Mouse (Mus musculus) myocyte (in vitro differentiated cells): ENCODE measurements at regions not wholly inside any gene's neighbourhood (a gene's known extent, or its start where the extent isn't known, plus 50 kb on each side); places are given as distances from the start of the nearest gene placed in this dataset.

Experiments
- H3K27me3 ChIP-seq: one replicate; pipeline ENCODE4 v1.6.1; 2011; ENCODE audit not compliant: control insufficient read depth, insufficient read depth, insufficient read length
- H3K36me3 ChIP-seq: one replicate; pipeline ENCODE4 v1.6.1; 2011; ENCODE audit not compliant: control insufficient read depth, insufficient read depth
- H3K4me2 ChIP-seq: one replicate; pipeline ENCODE4 v1.6.1; 2011; ENCODE audit warnings: low read depth, control low read depth
- H3K4me3 ChIP-seq: one replicate; pipeline ENCODE4 v1.5.1; 2011; ENCODE audit warnings: mild to moderate bottlenecking, control low read depth, moderate library complexity
- H3K79me2 ChIP-seq: one replicate; pipeline ENCODE4 v1.6.1; 2011; ENCODE audit not compliant: control insufficient read depth, insufficient read depth
- H3ac ChIP-seq: one replicate; pipeline ENCODE4 v1.6.1; 2011; ENCODE audit not compliant: control insufficient read depth, insufficient read length
- CEBPB ChIP-seq: IDR thresholded peaks from 2 replicates; pipeline ENCODE4 v1.6.1; 2011; ENCODE audit warnings: mild to moderate bottlenecking, moderate library complexity; ENCODE audit not compliant: poor library complexity, insufficient read depth, severe bottlenecking
- E2F4 ChIP-seq: IDR thresholded peaks from one replicate; pipeline ENCODE4 v1.6.1; 2011; ENCODE audit warnings: mild to moderate bottlenecking, control low read depth, moderate library complexity; ENCODE audit not compliant: insufficient read depth
- MAX ChIP-seq: IDR thresholded peaks from one replicate; pipeline ENCODE4 v1.6.1; 2011; ENCODE audit warnings: low read depth, mild to moderate bottlenecking, control low read depth
- MYOD1 ChIP-seq, 3 experiments: IDR thresholded peaks; one replicate each; pipeline ENCODE4 v1.6.1; 2011; ENCODE audit warnings: control low read depth in 2 of 3, low read depth in 2 of 3, mild to moderate bottlenecking in 2 of 3, moderate library complexity in 1 of 3; ENCODE audit not compliant: insufficient read length in 2 of 3, control insufficient read depth in 1 of 3
- MYOG ChIP-seq, 3 experiments: IDR thresholded peaks; one replicate each; pipeline ENCODE4 v1.6.1; 2011; ENCODE audit warnings: control low read depth in 2 of 3, low read depth in 2 of 3, mild to moderate bottlenecking in 2 of 3; ENCODE audit not compliant: insufficient read length in 2 of 3, control insufficient read depth in 1 of 3, insufficient read depth in 1 of 3
- POLR2A ChIP-seq: IDR thresholded peaks from one replicate; pipeline ENCODE4 v1.6.1; 2011; ENCODE audit warnings: low read depth, mild to moderate bottlenecking, control low read depth, moderate library complexity; ENCODE audit not compliant: insufficient read length
- POLR2AphosphoS2 ChIP-seq: IDR thresholded peaks from one replicate; pipeline ENCODE4 v1.6.1; 2011; ENCODE audit warnings: low read depth, control low read depth; ENCODE audit not compliant: insufficient read length
- REST ChIP-seq: IDR thresholded peaks from one replicate; pipeline ENCODE4 v1.6.1; 2011; ENCODE audit warnings: mild to moderate bottlenecking, control low read depth, moderate library complexity; ENCODE audit not compliant: insufficient read depth, insufficient read length
- SRF ChIP-seq: IDR thresholded peaks from one replicate; pipeline ENCODE4 v1.6.1; 2011; ENCODE audit warnings: low read depth; ENCODE audit not compliant: control insufficient read depth, insufficient read length
- TCF12 ChIP-seq: IDR thresholded peaks from one replicate; pipeline ENCODE4 v1.6.1; 2011; ENCODE audit warnings: mild to moderate bottlenecking, control low read depth; ENCODE audit not compliant: poor library complexity, insufficient read depth, severe bottlenecking
- TCF3 ChIP-seq: IDR thresholded peaks from one replicate; pipeline ENCODE4 v1.6.1; 2011; ENCODE audit warnings: low read depth, control low read depth; ENCODE audit not compliant: insufficient read length
- USF1 ChIP-seq: IDR thresholded peaks from one replicate; pipeline ENCODE4 v1.6.1; 2011; ENCODE audit warnings: low read depth, mild to moderate bottlenecking, control low read depth, moderate library complexity

- H3ac ChIP-seq = no peak overlapping the region
- TF ChIP-seq MYOD1 (IDR thresholded peaks at IDR 0.05; ENCODE audit: control insufficient read depth in 1 of 3, insufficient read length in 2 of 3, low read depth in 2 of 3) (no peak), MAX (no peak), POLR2A (no peak), E2F4 (no peak), SRF (no peak), USF1 (no peak), TCF3 (no peak), TCF12 (no peak), POLR2AphosphoS2 (no peak), CEBPB (no peak), MYOG (IDR thresholded peaks at IDR 0.05; ENCODE audit: control insufficient read depth in 1 of 3, insufficient read depth in 1 of 3, insufficient read length in 2 of 3, low read depth in 2 of 3) (no peak)
- H3K4me3 ChIP-seq = no peak overlapping the region
- H3K79me2 ChIP-seq = no peaks in the 10 kb centered on the region
- no peak overlapping the region for H3K4me2 ChIP-seq
- no peaks in the 10 kb centered on the region for H3K36me3 ChIP-seq
- peaks cover 38% of the 10 kb centered on the region for H3K27me3 ChIP-seq
Observed at GRCm38 (mm10) chr2:28298738-28299137, 105.9 kb downstream of the Olfm1 start.

- Histone ChIP-seq H3K4me2 (no peak overlapping the region), H3K36me3 (no peaks in the 10 kb centered on the region), H3ac (no peak overlapping the region), H3K4me3 (no peak overlapping the region), H3K79me2 (no peaks in the 10 kb centered on the region), H3K27me3 (peaks cover 32% of the 10 kb centered on the region)
- TF ChIP-seq USF1 (no peak), REST (no peak), CEBPB (no peak), POLR2AphosphoS2 (no peak), SRF (no peak), TCF12 (no peak), E2F4 (no peak), MYOG (IDR thresholded peaks at IDR 0.05; ENCODE audit: control insufficient read depth in 1 of 3, insufficient read depth in 1 of 3, insufficient read length in 2 of 3, low read depth in 2 of 3) (no peak), MAX (no peak), MYOD1 (IDR thresholded peaks at IDR 0.05; ENCODE audit: control insufficient read depth in 1 of 3, insufficient read length in 2 of 3, low read depth in 2 of 3) (no peak), TCF3 (no peak), POLR2A (no peak)
Observed at GRCm38 (mm10) chr2:28299346-28299745, 106.6 kb downstream of the Olfm1 start.

- no peak for TF ChIP-seq SRF
- no peak for TF ChIP-seq TCF3
- no peak for TF ChIP-seq CEBPB
- TF ChIP-seq E2F4 = no peak
- TF ChIP-seq POLR2A = no peak
- TF ChIP-seq REST = no peak
- TF ChIP-seq MAX = no peak
- no peak for TF ChIP-seq USF1
- no peak for TF ChIP-seq POLR2AphosphoS2
- no peak for TF ChIP-seq MYOD1 (IDR thresholded peaks at IDR 0.05; ENCODE audit: control insufficient read depth in 1 of 3, insufficient read length in 2 of 3, low read depth in 2 of 3)
- TF ChIP-seq TCF12 = no peak
- no peak for TF ChIP-seq MYOG (IDR thresholded peaks at IDR 0.05; ENCODE audit: control insufficient read depth in 1 of 3, insufficient read depth in 1 of 3, insufficient read length in 2 of 3, low read depth in 2 of 3)
- H3K36me3 ChIP-seq = no peaks in the 10 kb centered on the region
- no peaks in the 10 kb centered on the region for H3K79me2 ChIP-seq
- peaks cover 25% of the 10 kb centered on the region for H3K27me3 ChIP-seq
- H3ac ChIP-seq = no peak overlapping the region
- H3K4me2 ChIP-seq = no peak overlapping the region
- no peak overlapping the region for H3K4me3 ChIP-seq
Observed at GRCm38 (mm10) chr2:28301313-28301712, 108.5 kb downstream of the Olfm1 start.

DNA sequence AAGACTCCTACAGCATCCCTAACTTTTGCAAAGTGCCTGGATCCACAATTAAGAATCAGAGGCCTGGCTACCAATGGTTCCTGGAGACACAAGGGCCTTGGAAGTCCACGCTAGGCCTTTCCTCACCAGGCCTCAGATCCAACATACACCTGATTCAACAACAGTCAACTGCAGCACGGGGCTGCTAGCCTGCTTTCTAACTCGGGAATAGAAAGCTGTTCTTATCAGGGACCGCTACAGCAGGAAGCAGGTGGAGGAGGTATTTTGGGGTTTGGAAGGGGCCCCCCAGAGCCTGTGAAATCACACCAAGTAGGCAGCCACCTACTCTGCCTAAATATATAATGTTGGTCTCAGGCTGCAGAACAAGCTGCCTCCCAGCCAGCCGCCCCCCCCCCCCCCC is 111.1 kb downstream of the Olfm1 start:
- Histone ChIP-seq H3K27me3 (peaks cover 29% of the 10 kb centered on the region), H3K79me2 (no peaks in the 10 kb centered on the region), H3K4me3 (no peak overlapping the region), H3ac (no peak overlapping the region), H3K4me2 (no peak overlapping the region), H3K36me3 (no peaks in the 10 kb centered on the region)
- TF ChIP-seq SRF (no peak), TCF12 (no peak), POLR2AphosphoS2 (no peak), E2F4 (no peak), MYOG (IDR thresholded peaks at IDR 0.05; ENCODE audit: control insufficient read depth in 1 of 3, insufficient read depth in 1 of 3, insufficient read length in 2 of 3, low read depth in 2 of 3) (no peak), CEBPB (no peak), MAX (no peak), MYOD1 (IDR thresholded peaks at IDR 0.05; ENCODE audit: control insufficient read depth in 1 of 3, insufficient read length in 2 of 3, low read depth in 2 of 3) (no peak), TCF3 (no peak), REST (no peak), POLR2A (no peak), USF1 (no peak)

DNA sequence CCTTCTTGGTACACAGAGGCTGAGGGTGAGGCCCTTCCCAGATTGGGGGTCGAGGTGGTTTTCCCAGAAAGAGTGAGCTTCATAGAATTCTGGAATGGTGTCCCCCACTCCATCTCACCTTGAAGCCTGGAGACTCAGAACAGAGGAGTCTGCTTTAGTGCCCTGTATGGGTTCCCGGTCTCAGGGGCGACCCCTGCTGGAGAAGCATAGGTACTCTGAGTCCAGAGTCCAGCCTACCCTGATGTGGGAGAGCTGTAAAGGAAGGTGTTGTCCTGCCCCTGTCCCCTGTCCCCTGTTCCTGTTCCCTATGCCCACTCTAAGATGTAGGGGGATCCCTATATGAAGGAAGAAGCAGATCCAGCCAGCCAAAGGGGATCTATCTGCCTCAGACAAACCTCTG is 111.9 kb downstream of the Olfm1 start:
- Histone ChIP-seq H3K79me2 (no peaks in the 10 kb centered on the region), H3K4me3 (no peak overlapping the region), H3ac (no peak overlapping the region), H3K36me3 (no peaks in the 10 kb centered on the region), H3K4me2 (no peak overlapping the region), H3K27me3 (peaks cover 36% of the 10 kb centered on the region)
- TF ChIP-seq POLR2A = no peak
- TF ChIP-seq SRF = no peak
- TF ChIP-seq TCF12 = no peak
- no peak for TF ChIP-seq POLR2AphosphoS2
- TF ChIP-seq MYOG (IDR thresholded peaks at IDR 0.05; ENCODE audit: control insufficient read depth in 1 of 3, insufficient read depth in 1 of 3, insufficient read length in 2 of 3, low read depth in 2 of 3) = no peak
- no peak for TF ChIP-seq USF1
- no peak for TF ChIP-seq CEBPB
- TF ChIP-seq TCF3 = no peak
- TF ChIP-seq MYOD1 (IDR thresholded peaks at IDR 0.05; ENCODE audit: control insufficient read depth in 1 of 3, insufficient read length in 2 of 3, low read depth in 2 of 3) = no peak
- no peak for TF ChIP-seq MAX
- TF ChIP-seq E2F4 = no peak
- no peak for TF ChIP-seq REST
